Mouse (Mus musculus) E14TG2a.4 (cell line): ENCODE results near the gene Cxcl13.

Experiments
- H3K27me3 ChIP-seq: 2 replicates; pipeline ENCODE4 v1.6.1; 2014; ENCODE audit warnings: low read length, control low read depth; ENCODE audit not compliant: insufficient read depth
- H3K36me3 ChIP-seq: 2 replicates; pipeline ENCODE4 v1.6.1; 2014; ENCODE audit warnings: low read length, control low read depth; ENCODE audit not compliant: insufficient read depth
- H3K4me1 ChIP-seq: replicated peaks from 2 replicates; pipeline ENCODE4 v1.6.1; 2014; ENCODE audit warnings: low read depth, low read length, control low read depth
- H3K4me3 ChIP-seq: replicated peaks from 2 replicates; pipeline ENCODE4 v1.5.1; 2014; ENCODE audit warnings: mild to moderate bottlenecking, low read length
- H3K9me3 ChIP-seq: 2 replicates; pipeline ENCODE4 v1.6.1; 2014; ENCODE audit warnings: low read length, control low read depth
- CTCF ChIP-seq: conservative IDR thresholded peaks from 2 replicates; pipeline ENCODE4 v1.5.1; 2014; ENCODE audit warnings: low read length
- NANOG ChIP-seq: IDR thresholded peaks from 2 replicates; pipeline ENCODE4 v1.6.1; 2014; ENCODE audit warnings: borderline replicate concordance, low read length, mixed read lengths
- POU5F1 ChIP-seq: IDR thresholded peaks from 2 replicates; pipeline ENCODE4 v1.6.1; 2014; ENCODE audit warnings: low read length, borderline replicate concordance

The Cxcl13 gene

DNA sequence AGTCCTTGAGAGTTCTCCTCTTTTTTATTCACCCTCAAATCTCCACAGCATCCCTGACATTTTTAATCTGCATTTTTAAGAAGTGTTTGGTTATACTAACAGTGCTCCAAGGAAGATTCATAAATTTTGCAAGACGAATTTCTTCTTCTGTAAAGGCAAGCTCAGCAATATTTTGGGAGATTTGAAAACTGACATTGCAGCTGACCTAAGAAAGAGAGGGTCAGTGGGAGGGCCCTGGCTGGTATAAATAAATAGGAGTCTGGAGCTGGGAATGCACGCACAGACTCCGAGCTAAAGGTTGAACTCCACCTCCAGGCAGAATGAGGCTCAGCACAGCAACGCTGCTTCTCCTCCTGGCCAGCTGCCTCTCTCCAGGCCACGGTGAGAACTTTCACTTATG, at the start of gene Cxcl13:
TSS of gene Cxcl13 (plus strand) at position 301 of the 400 bp plus-strand sequence.
- no peak within 1 kb of the TSS for H3K4me3 ChIP-seq
- H3K9me3 ChIP-seq = no peaks in the 10 kb centered on the region
- no peaks in the 10 kb centered on the region for H3K27me3 ChIP-seq
- H3K36me3 ChIP-seq = no peaks in the 10 kb centered on the region
- TF ChIP-seq CTCF (no peak), POU5F1 (no peak), NANOG (no peak)
- H3K4me1 ChIP-seq = no peaks in the 10 kb centered on the region

DNA sequence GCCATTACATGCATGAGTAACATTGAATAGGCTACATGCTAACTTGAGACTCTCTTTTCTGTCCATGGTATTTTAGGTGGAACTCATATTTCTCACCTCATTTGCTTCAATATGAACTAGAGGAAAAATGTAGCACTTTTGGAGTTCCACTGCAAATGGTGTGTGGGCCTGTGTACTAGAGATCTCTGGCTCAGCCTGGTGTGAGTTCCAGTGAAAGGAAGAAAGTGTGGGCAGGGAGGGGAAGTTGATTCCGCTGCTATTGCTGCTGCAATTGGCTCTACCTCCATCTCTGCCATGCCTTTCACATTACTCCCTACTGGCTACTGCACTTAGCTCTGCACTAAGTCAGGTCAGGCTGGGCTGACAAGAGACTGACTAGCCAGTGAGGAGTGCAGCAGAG, 45.7 kb upstream of the Cxcl13 start:
- Histone ChIP-seq H3K36me3 (no peaks in the 10 kb centered on the region), H3K4me1 (no peaks in the 10 kb centered on the region), H3K27me3 (no peaks in the 10 kb centered on the region), H3K4me3 (no peak overlapping the region), H3K9me3 (no peaks in the 10 kb centered on the region)
- TF ChIP-seq POU5F1 (no peak), NANOG (no peak), CTCF (no peak)

DNA sequence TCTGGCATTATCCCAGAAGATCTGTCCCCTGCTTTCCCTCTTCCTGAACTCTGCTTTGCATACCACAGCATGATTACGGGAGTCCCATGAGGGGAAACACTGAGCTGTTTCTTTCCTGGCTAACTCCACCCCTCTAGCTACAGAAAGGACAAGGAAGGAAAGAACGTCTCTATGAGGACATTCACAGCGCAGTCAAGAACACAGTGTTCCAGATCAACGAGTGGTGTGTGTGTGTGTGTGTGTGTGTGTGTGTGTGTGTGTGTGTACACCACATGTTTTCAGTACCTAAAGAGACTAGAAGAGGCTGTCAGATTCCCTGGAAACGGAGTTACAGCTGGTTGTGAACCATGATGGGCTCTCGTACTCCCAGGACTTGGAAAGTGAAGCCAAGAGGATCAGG, 38.3 kb upstream of the Cxcl13 start:
- Histone ChIP-seq H3K27me3 (no peaks in the 10 kb centered on the region; the same call in 1 of the 2 replicates), H3K4me3 (no peak overlapping the region), H3K9me3 (no peaks in the 10 kb centered on the region), H3K36me3 (no peaks in the 10 kb centered on the region), H3K4me1 (no peaks in the 10 kb centered on the region)
- TF ChIP-seq NANOG = no peak
- TF ChIP-seq POU5F1 = no peak
- TF ChIP-seq CTCF = no peak

DNA sequence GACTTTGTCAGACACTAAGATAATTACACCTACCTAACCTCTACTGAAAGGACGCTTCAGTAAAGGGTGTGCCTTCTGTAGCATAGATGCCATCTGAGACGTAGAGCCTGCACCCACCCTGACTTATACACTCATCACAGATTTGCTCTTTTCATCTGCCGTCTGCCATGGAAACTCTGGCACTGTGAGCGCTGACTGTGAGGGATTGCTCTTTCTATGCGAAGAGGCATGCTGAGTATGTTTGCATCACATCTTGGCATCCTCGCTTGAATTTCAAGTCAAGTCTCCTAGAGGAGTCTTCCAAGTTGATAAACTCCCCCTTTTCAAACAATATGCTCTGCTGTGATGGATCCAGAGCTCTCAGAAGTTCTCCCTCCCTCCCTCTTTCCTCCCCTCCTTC, 32.7 kb upstream of the Cxcl13 start:
- TF ChIP-seq NANOG = no peak
- TF ChIP-seq CTCF = no peak
- TF ChIP-seq POU5F1 = no peak
- no peaks in the 10 kb centered on the region for H3K9me3 ChIP-seq
- no peaks in the 10 kb centered on the region for H3K36me3 ChIP-seq
- no peaks in the 10 kb centered on the region for H3K4me1 ChIP-seq
- no peaks in the 10 kb centered on the region; the same call in 1 of the 2 replicates for H3K27me3 ChIP-seq
- no peak overlapping the region for H3K4me3 ChIP-seq

DNA sequence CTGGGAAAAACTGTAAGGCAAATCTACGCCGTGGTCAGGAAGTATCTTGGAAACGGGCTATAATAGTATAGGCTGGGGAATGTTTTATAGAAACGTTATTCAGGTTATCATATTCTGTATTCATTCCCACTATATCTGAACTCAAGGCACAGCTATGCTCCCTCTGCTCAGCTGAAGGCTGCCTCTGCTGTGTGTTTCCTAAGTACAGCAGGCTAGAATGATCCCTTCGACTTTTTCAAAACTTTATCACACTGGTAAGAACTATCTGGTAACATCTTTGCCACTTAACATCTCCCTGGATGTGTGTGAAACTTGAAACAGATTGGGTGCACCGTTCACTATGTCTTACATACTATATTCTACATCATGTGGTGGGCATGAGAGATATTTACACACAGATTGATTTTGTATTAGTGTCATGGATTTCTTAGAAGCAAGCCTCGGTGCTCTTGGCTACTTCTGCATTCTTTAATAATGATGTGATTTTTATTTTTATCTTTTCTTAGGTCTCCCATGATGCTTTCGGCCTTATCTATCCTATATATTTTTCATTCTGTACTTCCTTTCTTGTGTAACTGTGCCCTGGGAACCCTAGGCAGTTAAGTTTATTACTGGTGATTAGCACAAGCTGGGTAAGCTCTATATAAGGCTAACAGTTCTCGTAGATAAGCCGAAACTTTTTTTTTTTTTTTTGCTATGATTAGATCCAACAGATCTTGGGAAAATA, 31.4 kb upstream of the Cxcl13 start:
- Histone ChIP-seq H3K27me3 (no peaks in the 10 kb centered on the region), H3K4me1 (no peaks in the 10 kb centered on the region), H3K9me3 (no peaks in the 10 kb centered on the region), H3K4me3 (no peak overlapping the region), H3K36me3 (no peaks in the 10 kb centered on the region)
- TF ChIP-seq NANOG (no peak), CTCF (no peak), POU5F1 (no peak)

DNA sequence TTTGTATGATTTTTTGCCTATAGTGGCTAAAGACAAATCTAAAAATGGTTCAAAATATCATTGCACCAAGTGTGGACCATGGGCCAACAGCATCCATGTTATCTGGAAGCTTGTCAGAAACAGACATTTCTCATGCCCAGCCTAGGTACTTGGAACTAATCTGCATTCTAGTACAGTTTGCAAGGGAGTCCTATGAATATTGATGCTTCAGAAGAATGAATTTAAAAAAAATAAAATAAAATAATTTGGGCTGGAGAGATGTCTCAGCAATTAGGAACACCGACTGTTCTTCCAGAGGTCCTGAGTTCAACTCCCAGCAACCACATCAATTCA, 30.9 kb upstream of the Cxcl13 start:
- H3K4me3 ChIP-seq = no peak overlapping the region
- no peaks in the 10 kb centered on the region for H3K27me3 ChIP-seq
- TF ChIP-seq CTCF (no peak), POU5F1 (no peak), NANOG (no peak)
- no peaks in the 10 kb centered on the region for H3K4me1 ChIP-seq
- H3K9me3 ChIP-seq = no peaks in the 10 kb centered on the region
- H3K36me3 ChIP-seq = no peaks in the 10 kb centered on the region

DNA sequence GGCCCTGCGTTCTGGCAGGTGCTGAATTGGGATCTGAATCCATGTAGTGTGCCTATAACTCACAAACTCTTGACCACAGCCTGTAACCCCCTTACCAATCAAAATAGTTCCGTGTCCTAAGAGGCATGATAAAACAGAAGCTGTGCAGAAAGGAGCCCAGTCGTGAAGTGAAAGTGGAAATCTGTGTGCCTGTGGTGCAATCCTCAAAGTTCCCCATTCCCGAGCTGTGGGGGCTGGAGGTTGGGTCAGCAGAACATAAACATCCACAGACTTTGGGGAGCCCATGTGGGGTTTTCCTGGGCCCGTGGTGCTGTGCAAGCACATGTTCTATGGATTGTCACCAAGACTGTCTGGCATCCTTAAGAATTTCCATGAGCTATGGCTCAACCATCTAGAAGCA, 21.7 kb upstream of the Cxcl13 start:
- no peak for TF ChIP-seq CTCF
- no peak for TF ChIP-seq POU5F1
- TF ChIP-seq NANOG = no peak
- Histone ChIP-seq H3K4me1 (no peaks in the 10 kb centered on the region), H3K27me3 (no peaks in the 10 kb centered on the region), H3K4me3 (no peak overlapping the region), H3K9me3 (no peaks in the 10 kb centered on the region), H3K36me3 (no peaks in the 10 kb centered on the region)

DNA sequence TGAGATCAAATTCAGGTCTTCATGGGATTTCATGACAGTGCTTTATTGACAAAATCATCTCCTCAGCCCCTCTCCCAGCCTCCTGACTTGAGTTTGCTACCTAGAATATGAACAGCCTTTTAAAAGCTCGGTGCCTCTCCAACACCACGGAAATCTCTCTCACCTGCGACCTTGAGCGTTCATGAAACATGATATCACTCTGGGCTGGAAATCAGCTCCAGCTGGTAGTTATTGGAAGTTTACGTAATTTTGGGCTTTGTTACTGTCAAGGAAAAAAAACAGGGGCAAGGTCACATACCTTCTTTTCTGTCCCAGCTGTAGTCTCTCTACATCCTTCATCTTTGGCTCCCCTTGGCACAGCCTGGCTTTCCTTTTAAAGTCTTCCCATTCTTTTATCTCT, 20.7 kb upstream of the Cxcl13 start:
- Histone ChIP-seq H3K36me3 (no peaks in the 10 kb centered on the region), H3K27me3 (no peaks in the 10 kb centered on the region), H3K4me3 (no peak overlapping the region), H3K9me3 (no peaks in the 10 kb centered on the region), H3K4me1 (no peaks in the 10 kb centered on the region)
- TF ChIP-seq CTCF (no peak), NANOG (no peak), POU5F1 (no peak)

DNA sequence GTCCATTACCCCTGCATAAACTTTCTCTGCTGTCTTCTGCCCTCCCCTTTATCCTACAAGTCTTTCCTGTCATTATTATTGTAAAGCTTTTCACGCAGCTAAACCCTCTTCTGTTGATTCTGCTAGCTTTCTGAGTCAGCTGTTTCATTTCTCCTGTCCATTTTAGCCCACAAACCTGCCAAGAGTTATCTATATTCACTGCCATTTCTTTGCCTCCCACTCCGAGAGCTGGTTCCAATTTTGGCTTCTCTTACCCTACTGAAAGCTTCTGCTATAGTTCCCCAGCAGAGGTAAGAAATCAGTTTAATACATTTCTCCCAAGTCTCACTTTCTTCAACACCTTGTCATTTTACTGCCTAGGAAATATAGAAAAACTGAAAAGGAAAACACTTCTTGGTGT, 19.6 kb upstream of the Cxcl13 start:
- Histone ChIP-seq H3K9me3 (no peaks in the 10 kb centered on the region), H3K4me1 (no peaks in the 10 kb centered on the region), H3K27me3 (no peaks in the 10 kb centered on the region), H3K4me3 (no peak overlapping the region), H3K36me3 (no peaks in the 10 kb centered on the region)
- TF ChIP-seq POU5F1 (no peak), NANOG (no peak), CTCF (no peak)
